Mouse (Mus musculus) urinary bladder, adult 18-20 months (tissue): Measurements from ENCODE around the gene Prkch.

Source experiments
- DNase-seq, 2 experiments: peaks; one replicate each; pipeline ENCODE4 v3.0.0; 2022; ENCODE audit warnings: low spot score in 2 of 2, mixed read lengths in 2 of 2

Prkch gene

GRCm38 (mm10) chr12:73799671-73800070 is 215.1 kb downstream of the Prkch start:
- no peak for DNase-seq

GRCm38 (mm10) chr12:73800886-73801285 is 216.3 kb downstream of the Prkch start:
- DNase-seq, result no peak

GRCm38 (mm10) chr12:73801845-73802244 is 217.2 kb downstream of the Prkch start:
- DNase-seq, result no peak

GRCm38 (mm10) chr12:73802379-73803057 is 217.9 kb downstream of the Prkch start:
- DNase-seq, result no peak

GRCm38 (mm10) chr12:73803946-73804345 is 219.3 kb downstream of the Prkch start:
- no peak for DNase-seq

- no peak for DNase-seq
Measured at GRCm38 (mm10) chr12:73805541-73805940, 220.9 kb downstream of the Prkch start.

- DNase-seq, result no peak
Measured at GRCm38 (mm10) chr12:73806003-73806402, 221.4 kb downstream of the Prkch start.

- no peak for DNase-seq
Measured at GRCm38 (mm10) chr12:73807228-73807627, 222.6 kb downstream of the Prkch start.

- peak in 1 of 2 experiments; percentile 56 for DNase-seq
Measured at GRCm38 (mm10) chr12:73810041-73810795, 225.6 kb downstream of the Prkch start.

- no peak for DNase-seq
Measured at GRCm38 (mm10) chr12:73810903-73811302, 226.3 kb downstream of the Prkch start.

GRCm38 (mm10) chr12:73812198-73812597 is 227.6 kb downstream of the Prkch start:
- no peak for DNase-seq

GRCm38 (mm10) chr12:73813016-73813900 is 228.7 kb downstream of the Prkch start:
- no peak for DNase-seq

- no peak for DNase-seq
Measured at GRCm38 (mm10) chr12:73814056-73814735, 229.6 kb downstream of the Prkch start.

GRCm38 (mm10) chr12:73814897-73815296 is 230.3 kb downstream of the Prkch start:
- peak in 1 of 2 experiments; percentile 39 for DNase-seq

- DNase-seq, result no peak
Measured at GRCm38 (mm10) chr12:73815463-73815862, 230.9 kb downstream of the Prkch start.

GRCm38 (mm10) chr12:73815892-73816291 is 231.3 kb downstream of the Prkch start:
- DNase-seq, result no peak

- DNase-seq, result no peak
Measured at GRCm38 (mm10) chr12:73816866-73817265, 232.3 kb downstream of the Prkch start.

- no peak for DNase-seq
Measured at GRCm38 (mm10) chr12:73818801-73819200, 234.2 kb downstream of the Prkch start.

GRCm38 (mm10) chr12:73821176-73821575 is 236.6 kb downstream of the Prkch start:
- no peak for DNase-seq

GRCm38 (mm10) chr12:73822331-73822730 is 237.7 kb downstream of the Prkch start:
- DNase-seq, result no peak

- DNase-seq, result no peak
Measured at GRCm38 (mm10) chr12:73824828-73825227, 240.2 kb downstream of the Prkch start.
